Mouse (Mus musculus) cerebellum, adult 2 months (tissue): Measurements from ENCODE around the gene Prdm4. TPM values are rescaled to one million over a fixed set of nuclear protein-coding genes. Genes with fewer than 3 reads are reported as not detected.

Experiments used
- DNase-seq, 2 experiments: peaks; one replicate each; pipeline ENCODE4 v3.0.0; 2021
- H3K27ac ChIP-seq: fragments of 200-500 bp; 2 replicates; pipeline ENCODE4 v1.5.1; 2012; ENCODE audit warnings: low read length, control low read depth, inconsistent platforms; ENCODE audit not compliant: insufficient read depth
- H3K27me3 ChIP-seq: fragments of 200-500 bp; 2 replicates; pipeline ENCODE4 v1.6.1; 2012; ENCODE audit warnings: inconsistent platforms, mild to moderate bottlenecking, low read length, moderate library complexity; ENCODE audit not compliant: control insufficient read depth, insufficient read depth
- H3K4me1 ChIP-seq: fragments of 200-500 bp; 2 replicates; pipeline ENCODE4 v1.6.1; 2011; ENCODE audit warnings: low read length; ENCODE audit not compliant: control insufficient read depth, insufficient read depth
- H3K4me3 ChIP-seq: fragments of 200-500 bp; replicated peaks from 2 replicates; pipeline ENCODE3; 2011; ENCODE audit warnings: mild to moderate bottlenecking, low read depth, low read length, control low read depth; ENCODE audit not compliant: insufficient read depth
- CTCF ChIP-seq: fragments of 200-500 bp; IDR thresholded peaks from 2 replicates; pipeline ENCODE4 v1.5.1; 2011; ENCODE audit warnings: low read depth, mild to moderate bottlenecking, control low read depth, low read length, moderate library complexity, borderline replicate concordance; ENCODE audit not compliant: insufficient read depth
- POLR2A ChIP-seq: fragments of 200-500 bp; IDR thresholded peaks from 2 replicates; pipeline ENCODE4 v1.6.1; 2011; ENCODE audit warnings: low read length, control low read depth, borderline replicate concordance; ENCODE audit not compliant: insufficient read depth
- WGBS: fragments of 180-500 bp; shearing (Covaris S2); methylation state at CpG from one replicate; pipeline ENCODE4 v1.1.7; 2018; 5-methylcytosine and 5-hydroxymethylcytosine counted together
- polyA plus RNA-seq: library from polyadenylated mRNA; depleted of rRNA; stranded (reverse); fragments of >200 nt; gene quantifications from 2 replicates; pipeline ENCODE4 v1.2.3, GENCODE M21; 2012; rRNA removed

Prdm4 gene
- 27.8 and 29.4 TPM in 2 replicates for polyA plus RNA-seq

- no peaks in the 10 kb centered on the region; the same call in 1 of the 2 replicates for H3K27me3 ChIP-seq
- TF ChIP-seq CTCF, result no peak
- TF ChIP-seq POLR2A, result peak; percentile 11; the same call in 1 of the 2 replicates
- peak within 1 kb of the TSS; percentile 78 for H3K4me3 ChIP-seq
- peak; percentile 96 to 97 for DNase-seq
- peaks cover 3% of the 10 kb centered on the region; the same call in 1 of the 2 replicates for H3K4me1 ChIP-seq
- H3K27ac ChIP-seq, result 0 out of 2 replicates have a peak within 1 kb of the TSS, but pooled peaks have one; percentile 13
- WGBS, result under 1% methylated on average over 87 of the region's 90 CpGs
Measured at GRCm38 (mm10) chr10:85916498-85917309, at the start of gene Prdm4. Gene Prdm4 (minus strand): TSS chr10:85917142.

GRCm38 (mm10) chr10:85966476-85966875 lies 49.5 kb upstream of the Prdm4 start:
- Histone ChIP-seq H3K27ac (no peak overlapping the region), H3K4me3 (no peak overlapping the region), H3K27me3 (no peaks in the 10 kb centered on the region), H3K4me1 (no peaks in the 10 kb centered on the region)
- no peak for DNase-seq
- TF ChIP-seq POLR2A, result no peak
- TF ChIP-seq CTCF, result no peak
- 49% methylated on average over 2 of the region's 2 CpGs for WGBS

- TF ChIP-seq CTCF, result no peak
- no peak overlapping the region for H3K27ac ChIP-seq
Measured at GRCm38 (mm10) chr10:85964316-85964715, 47.4 kb upstream of the Prdm4 start.

GRCm38 (mm10) chr10:85962897-85963296 lies 46.0 kb upstream of the Prdm4 start:
- WGBS, result 57% methylated on average over 9 of the region's 9 CpGs
- no peak overlapping the region for H3K27ac ChIP-seq
- TF ChIP-seq CTCF (no peak), POLR2A (no peak)
- H3K4me3 ChIP-seq, result no peak overlapping the region
- H3K4me1 ChIP-seq, result no peaks in the 10 kb centered on the region
- no peaks in the 10 kb centered on the region for H3K27me3 ChIP-seq
- no peak for DNase-seq

More at GRCm38 (mm10) chr10:85964316-85964715, 47.4 kb upstream of the Prdm4 start:
- no peak for DNase-seq
- Histone ChIP-seq H3K4me3 (no peak overlapping the region), H3K4me1 (no peaks in the 10 kb centered on the region), H3K27me3 (no peaks in the 10 kb centered on the region)
- WGBS, result 83% methylated on average over 7 of the region's 7 CpGs

GRCm38 (mm10) chr10:85957464-85957950 lies 40.6 kb upstream of the Prdm4 start, which contains the start of gene Rtcb:
Gene Rtcb (minus strand): TSS chr10:85957823.
- TF ChIP-seq POLR2A, result peak; percentile 80
- no peak for TF ChIP-seq CTCF
- no peaks in the 10 kb centered on the region for H3K27me3 ChIP-seq

GRCm38 (mm10) chr10:85956871-85957419 lies 40.0 kb upstream of the Prdm4 start:
- no peak overlapping the region for H3K27ac ChIP-seq
- TF ChIP-seq CTCF (no peak), POLR2A (no peak)
- H3K27me3 ChIP-seq, result no peaks in the 10 kb centered on the region
- WGBS, result 2% methylated on average over 20 of the region's 20 CpGs
- H3K4me1 ChIP-seq, result peaks cover 8% of the 10 kb centered on the region
- DNase-seq, result no peak
- H3K4me3 ChIP-seq, result peak overlapping the region; percentile 76

More at GRCm38 (mm10) chr10:85957464-85957950, 40.6 kb upstream of the Prdm4 start, which contains the start of gene Rtcb:
- Histone ChIP-seq H3K4me1 (peaks cover 8% of the 10 kb centered on the region), H3K4me3 (peak within 1 kb of the TSS; percentile 76), H3K27ac (peak within 1 kb of the TSS; percentile 44; the same call in 1 of the 2 replicates)
- WGBS, result 1% methylated on average over 38 of the region's 38 CpGs
- DNase-seq, result peak; percentile 96 to 99

- WGBS, result 44% methylated on average over 2 of the region's 2 CpGs
- no peak overlapping the region for H3K27ac ChIP-seq
- no peak overlapping the region for H3K4me3 ChIP-seq
- TF ChIP-seq POLR2A (no peak), CTCF (no peak)
- H3K4me1 ChIP-seq, result peaks cover 8% of the 10 kb centered on the region
- DNase-seq, result no peak
- no peaks in the 10 kb centered on the region for H3K27me3 ChIP-seq
Measured at GRCm38 (mm10) chr10:85954429-85954828, 37.5 kb upstream of the Prdm4 start.

GRCm38 (mm10) chr10:85953401-85953800 lies 36.5 kb upstream of the Prdm4 start:
- DNase-seq, result no peak
- no peak overlapping the region for H3K27ac ChIP-seq
- H3K4me1 ChIP-seq, result peaks cover 8% of the 10 kb centered on the region
- TF ChIP-seq POLR2A (no peak), CTCF (no peak)
- H3K4me3 ChIP-seq, result no peak overlapping the region
- WGBS, result 33% methylated on average over 3 of the region's 3 CpGs
- H3K27me3 ChIP-seq, result no peaks in the 10 kb centered on the region
